Mouse (Mus musculus) brain, embryonic 14.5 days (tissue): ENCODE measurements around the gene Efcab2. TPM values are rescaled to one million over a fixed set of nuclear protein-coding genes. Genes with fewer than 3 reads are reported as not detected.

Experiments used
- DNase-seq: peaks from one replicate; pipeline ENCODE4 v3.0.0-alpha.2; 2011; ENCODE audit warnings: low read depth
- CTCF ChIP-seq: fragments of 200-500 bp; IDR thresholded peaks from 2 replicates; pipeline ENCODE4 v1.5.1; 2012; ENCODE audit warnings: inconsistent platforms, mild to moderate bottlenecking, moderate library complexity, borderline replicate concordance; ENCODE audit not compliant: insufficient read depth, insufficient read length; ENCODE audit errors: extremely low read depth
- POLR2A ChIP-seq: fragments of 200-500 bp; IDR thresholded peaks from 2 replicates; pipeline ENCODE4 v1.6.1; 2012; ENCODE audit warnings: mild to moderate bottlenecking, inconsistent platforms, borderline replicate concordance; ENCODE audit not compliant: poor library complexity, insufficient read depth, insufficient read length, severe bottlenecking; ENCODE audit errors: extremely low read depth
- polyA plus RNA-seq: library from polyadenylated mRNA; depleted of rRNA; stranded (reverse); fragments of >200 nt; gene quantifications from 2 replicates; pipeline ENCODE4 v1.2.3, GENCODE M21; 2012

The Efcab2 gene
- polyA plus RNA-seq, 1 experiment, result 3.7 TPM

DNA sequence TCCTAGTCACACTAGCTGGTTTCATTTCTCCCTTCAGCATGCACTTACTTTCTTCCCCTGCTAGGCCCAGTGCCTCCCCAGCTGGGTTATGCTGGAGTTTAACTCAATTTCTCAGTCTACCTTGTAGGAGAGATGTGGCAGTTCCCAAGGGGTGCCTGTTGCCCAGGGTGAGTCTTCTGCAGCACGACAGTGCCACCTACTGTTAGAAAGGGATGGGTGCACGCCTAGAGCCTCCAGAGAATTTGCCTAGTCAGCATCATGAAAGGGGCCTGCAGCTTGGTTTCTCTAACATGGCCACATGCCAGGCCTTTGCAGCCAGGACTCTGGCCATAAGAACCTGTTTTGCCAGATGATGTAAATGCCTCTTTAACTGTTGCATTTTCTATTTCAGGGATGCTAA lies 57.8 kb downstream of the Efcab2 start:
- no peak for TF ChIP-seq POLR2A
- TF ChIP-seq CTCF, result peak; percentile 95
- DNase-seq, result peak; percentile 92

DNA sequence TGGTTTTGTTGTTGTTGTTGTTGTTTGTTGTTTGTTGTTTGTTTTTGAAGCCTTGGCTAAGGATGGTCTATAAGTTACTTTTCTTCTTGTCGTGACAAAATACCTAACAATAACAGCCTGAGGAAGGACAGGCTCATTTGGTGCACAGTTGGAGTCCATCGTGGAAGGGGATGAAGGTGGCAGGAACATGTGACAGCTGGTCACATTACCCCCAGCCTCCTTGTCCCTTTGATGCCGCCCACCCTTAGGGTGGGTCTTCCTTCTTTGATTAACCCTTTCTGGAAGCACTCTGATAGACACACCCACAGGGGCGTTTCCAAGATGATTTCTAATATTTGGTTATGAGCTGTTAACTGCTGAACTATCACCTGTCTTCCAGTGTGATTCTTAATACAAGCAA lies 58.3 kb downstream of the Efcab2 start:
- DNase-seq, result no peak
- TF ChIP-seq POLR2A, result no peak

DNA sequence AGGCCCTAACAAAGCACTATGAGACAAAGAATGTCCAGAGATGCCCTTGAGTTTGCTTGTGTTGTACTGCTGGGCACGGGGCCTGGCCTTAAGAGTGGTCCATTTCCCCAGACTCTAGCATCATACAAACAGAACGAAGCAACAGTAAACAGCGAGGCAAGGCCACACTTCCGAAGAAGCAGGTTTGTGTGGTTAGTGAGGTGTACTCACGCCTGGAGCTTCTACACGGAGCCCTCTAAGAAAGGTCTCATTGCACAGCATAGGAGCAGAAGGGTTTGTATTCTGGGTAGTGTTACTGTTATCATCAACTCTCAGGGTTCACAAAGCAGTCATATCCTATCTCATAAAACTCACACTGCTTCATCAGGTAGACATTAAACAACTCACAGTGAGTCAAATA lies 61.7 kb downstream of the Efcab2 start:
- no peak for DNase-seq
- TF ChIP-seq CTCF, result no peak
- TF ChIP-seq POLR2A, result no peak

DNA sequence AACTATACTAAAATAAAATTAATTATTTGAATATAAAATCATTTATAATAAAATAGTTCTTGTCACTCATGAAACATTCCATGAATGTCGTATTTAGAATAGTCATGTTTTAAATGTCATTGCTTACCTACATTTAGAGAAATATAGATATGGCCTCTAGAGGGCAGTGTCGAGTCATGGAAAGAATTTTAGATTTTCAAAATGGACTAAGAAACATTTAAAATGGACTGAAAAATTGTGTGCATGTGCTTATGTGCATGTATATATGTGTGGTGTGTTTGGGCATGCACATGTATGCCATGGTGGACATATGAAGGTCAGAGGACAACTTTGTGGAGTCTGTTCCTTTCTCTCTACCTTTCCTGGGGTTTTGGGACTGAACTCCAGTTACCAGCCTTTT lies 62.4 kb downstream of the Efcab2 start:
- DNase-seq, result peak; percentile 74
- TF ChIP-seq POLR2A, result no peak
- TF ChIP-seq CTCF, result no peak

DNA sequence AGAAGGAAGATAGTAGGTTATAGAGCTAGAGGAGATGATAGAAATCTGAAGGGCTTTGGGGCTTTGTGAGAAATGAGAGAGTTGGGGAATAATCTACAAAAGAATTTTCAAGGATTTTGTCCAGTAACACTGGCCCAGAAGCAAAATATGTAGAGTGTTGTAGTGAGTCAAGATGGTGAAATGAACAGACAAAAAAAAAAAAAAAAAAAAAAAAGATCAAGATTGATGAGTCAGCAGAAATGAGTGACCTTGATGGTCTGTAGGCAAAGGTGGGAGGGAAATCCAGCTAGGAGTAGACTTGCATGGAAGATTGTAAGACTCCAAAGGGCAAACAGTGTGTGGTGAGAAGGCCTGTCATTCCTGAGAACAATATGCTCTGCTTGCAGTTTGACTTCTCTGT lies 78.0 kb downstream of the Efcab2 start:
- TF ChIP-seq POLR2A (no peak), CTCF (no peak)
- DNase-seq, result no peak

DNA sequence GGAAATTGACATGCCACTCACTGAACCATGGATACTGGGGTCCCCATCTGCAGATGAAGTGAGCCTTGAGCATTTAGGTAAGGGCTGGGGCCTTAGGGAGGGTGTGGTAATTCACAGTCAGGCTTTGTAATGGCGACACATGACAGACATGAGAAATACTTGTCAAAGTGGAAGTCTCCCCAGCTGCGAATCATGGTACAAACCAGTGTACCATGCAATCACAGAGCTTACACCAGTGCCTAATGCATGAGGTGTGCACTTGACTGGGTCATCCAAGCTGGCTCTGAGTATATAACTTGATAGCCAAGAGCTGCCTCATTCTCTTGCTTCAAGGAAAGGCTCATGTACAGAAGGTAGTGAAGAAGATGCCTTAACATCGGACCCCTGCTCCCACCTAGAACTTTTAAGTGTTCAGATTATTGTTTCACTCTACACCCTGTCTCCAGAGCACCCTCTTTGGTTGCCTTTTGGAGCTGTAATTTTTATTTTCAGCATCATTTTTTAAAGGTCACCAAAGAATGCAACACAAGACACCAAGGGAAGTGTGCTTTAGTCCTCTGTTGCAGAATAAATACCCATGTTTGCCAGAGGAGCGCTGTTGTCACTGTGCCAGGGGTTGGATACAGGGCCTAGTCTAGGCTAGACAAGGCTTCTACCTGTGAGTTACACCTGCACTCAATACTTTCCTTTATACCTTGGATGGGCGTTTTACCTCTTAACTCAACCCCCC lies 79.4 kb downstream of the Efcab2 start:
- TF ChIP-seq CTCF (peak; percentile 30; the same call in 1 of the 2 replicates), POLR2A (no peak)
- no peak for DNase-seq

DNA sequence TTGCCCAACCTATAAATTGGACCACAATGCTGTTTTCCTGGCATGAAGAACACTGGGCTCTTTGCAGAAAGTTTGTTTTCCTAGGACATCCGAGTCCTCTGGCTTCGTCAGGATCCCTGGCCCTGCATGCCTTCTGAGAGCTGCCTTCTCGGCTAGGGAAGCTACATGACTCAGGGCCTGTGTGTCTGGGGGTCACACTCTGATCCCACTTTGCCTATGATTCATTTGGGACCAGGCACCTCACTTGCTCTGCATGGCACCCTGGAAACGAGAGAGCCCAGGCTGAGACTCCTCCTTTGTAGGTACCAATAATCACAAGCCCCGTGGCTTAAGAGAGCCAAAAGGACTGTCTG lies 80.0 kb downstream of the Efcab2 start:
- TF ChIP-seq POLR2A (no peak), CTCF (no peak)
- no peak for DNase-seq

DNA sequence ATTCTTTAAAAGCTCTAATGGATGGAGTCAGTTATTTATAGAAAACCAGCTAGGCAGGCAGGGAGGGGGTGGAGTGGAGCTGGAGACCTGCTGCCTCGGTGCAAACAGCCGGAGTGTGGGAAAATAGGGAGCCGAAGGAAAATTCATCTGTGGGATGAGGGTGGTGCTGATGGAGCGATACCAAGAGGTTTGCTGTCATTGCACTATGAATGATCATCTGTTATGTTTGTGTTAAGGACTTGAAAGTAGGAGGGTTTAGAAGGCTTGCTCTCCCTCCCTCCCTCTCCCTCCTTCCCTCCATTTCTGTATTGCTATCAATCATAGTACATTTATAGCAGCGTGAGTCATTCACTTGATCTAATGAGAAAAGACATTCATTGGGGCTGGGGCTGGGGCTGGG lies 80.9 kb downstream of the Efcab2 start:
- DNase-seq, result peak; percentile 20
- TF ChIP-seq POLR2A (no peak), CTCF (no peak)

DNA sequence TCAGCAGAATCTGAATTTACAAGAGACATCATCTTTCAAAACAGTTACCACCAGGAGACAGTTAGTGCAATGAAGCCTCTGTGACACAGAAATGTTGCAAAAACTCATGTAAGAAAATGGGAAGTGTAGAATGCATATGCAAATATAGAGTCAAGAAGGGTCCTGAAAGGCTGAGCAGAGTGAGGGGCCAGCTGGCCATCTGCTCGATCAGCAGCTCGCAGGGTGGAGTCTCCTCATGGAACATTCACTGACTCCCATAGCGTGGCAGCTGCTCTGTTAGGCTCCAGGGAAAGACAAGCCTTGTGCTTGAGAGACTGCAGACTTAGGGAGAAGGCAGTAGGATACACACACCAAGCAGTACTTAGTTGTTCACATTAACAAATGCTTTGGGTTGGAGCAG lies 83.2 kb downstream of the Efcab2 start:
- DNase-seq, result peak; percentile 57
- TF ChIP-seq CTCF, result no peak
- no peak for TF ChIP-seq POLR2A

DNA sequence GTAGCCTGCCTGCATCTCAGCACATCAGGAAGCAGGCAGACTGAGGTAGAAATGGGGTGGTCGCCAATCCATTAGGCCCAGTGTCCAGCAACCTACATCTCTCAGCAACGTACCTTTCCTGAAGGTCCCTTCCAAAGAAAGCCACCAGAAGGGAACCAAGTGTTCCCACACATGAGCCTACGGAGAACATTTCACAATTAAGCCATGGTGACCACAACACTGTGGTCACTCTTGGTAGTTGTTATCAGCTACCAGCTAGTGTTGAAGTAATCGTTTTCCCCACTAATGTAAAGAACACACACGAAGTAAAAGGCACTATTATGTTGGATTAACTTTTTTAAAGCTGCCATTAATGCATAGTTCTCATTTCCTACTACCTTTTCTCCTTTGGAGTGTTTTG lies 85.8 kb downstream of the Efcab2 start:
- DNase-seq, result no peak
- TF ChIP-seq POLR2A (no peak), CTCF (no peak)

DNA sequence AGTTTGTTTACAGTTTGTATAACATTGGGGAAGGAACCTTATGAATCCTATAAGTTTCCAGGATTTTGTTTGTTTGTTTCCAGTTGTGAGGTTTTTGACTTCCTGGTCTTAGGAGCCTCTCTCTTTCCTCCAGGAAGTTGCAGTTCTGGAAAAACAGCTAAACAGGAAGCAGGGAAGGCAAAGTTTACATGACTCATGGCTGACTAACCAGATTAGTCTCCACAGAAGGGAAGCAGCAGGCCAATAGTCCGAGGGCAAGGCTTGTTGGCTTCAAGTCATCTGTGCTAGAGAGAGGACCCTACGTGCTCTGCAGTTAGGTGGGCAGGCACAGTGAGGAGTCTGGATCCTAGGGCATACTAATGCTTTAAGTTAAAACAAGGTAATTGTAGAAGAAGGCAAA lies 86.6 kb downstream of the Efcab2 start:
- TF ChIP-seq POLR2A (no peak), CTCF (no peak)
- no peak for DNase-seq

DNA sequence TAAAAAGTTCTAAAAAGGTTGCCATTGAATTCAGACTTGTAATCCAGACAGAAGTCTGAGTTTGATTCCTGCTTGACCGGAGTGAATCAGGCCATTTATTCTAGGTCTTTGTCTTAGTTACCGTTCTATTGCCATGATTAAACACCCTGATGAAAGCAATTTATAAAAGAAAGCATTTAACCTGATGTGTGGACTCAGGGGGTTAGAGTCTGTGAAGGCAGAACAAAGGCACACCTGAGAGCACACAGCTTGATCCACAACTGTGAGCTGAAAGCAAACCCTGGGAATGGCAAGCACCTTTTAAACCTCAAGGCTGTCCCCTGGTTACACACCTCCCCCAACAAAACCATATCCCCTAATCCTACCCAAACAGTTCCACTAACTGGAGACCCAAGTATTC lies 90.3 kb downstream of the Efcab2 start:
- no peak for TF ChIP-seq POLR2A
- no peak for DNase-seq

DNA sequence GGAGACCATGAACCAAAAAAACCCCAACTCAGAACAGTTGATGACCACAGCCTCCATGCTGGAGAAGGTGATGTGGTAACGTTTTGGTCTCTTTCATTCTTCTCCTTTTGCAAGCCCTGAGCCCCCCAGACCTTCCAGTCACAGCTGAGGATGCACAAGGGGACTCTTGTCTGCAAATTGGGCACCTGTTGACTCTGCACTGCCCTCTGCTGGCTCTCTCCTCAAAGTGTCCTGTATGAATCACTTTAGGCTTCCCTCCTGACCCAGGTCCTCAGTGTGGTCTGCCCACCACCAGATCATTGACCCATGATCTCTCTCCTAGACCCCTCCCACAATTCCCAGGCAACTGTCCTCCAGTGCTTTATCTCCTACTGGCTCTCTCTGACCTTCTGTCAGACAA lies 91.0 kb downstream of the Efcab2 start:
- DNase-seq, result no peak

DNA sequence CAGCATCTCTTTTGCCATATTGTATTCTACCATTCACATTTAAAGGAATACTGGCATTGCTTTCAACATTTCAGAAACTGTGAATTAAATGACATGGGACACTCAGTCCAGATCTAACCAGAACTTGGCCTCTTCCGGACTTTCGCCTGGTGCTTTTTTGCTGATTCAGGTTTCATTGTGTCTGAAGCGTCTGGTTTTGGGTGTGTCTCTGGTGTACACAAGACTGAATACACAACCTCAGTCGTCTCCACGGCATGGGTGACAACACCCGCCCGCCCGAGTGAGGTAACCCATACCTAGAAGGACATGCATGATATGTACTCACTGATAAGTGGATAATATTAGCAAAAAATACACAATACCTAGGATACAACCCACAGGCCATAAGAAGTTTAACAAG lies 101.1 kb downstream of the Efcab2 start:
- DNase-seq, result no peak
- no peak for TF ChIP-seq CTCF
- no peak for TF ChIP-seq POLR2A

More for the DNA sequence above, 91.0 kb downstream of the Efcab2 start:
- TF ChIP-seq CTCF (peak; percentile 25; the same call in 1 of the 2 replicates), POLR2A (no peak)
